Mouse (Mus musculus): ENCODE results near the gene Tysnd1.

- TF ChIP-seq CTCF (IDR thresholded peaks at IDR 0.05; ENCODE audit: extremely low read depth, insufficient read depth, low read length): no peak
- TF ChIP-seq POLR2A (IDR thresholded peaks at IDR 0.05; ENCODE audit: extremely low read depth, insufficient read depth, low read length): no peak
These were observed 56.4 kb downstream of the Tysnd1 start for GRCm38 (mm10) chr10:61751534-61752219.
